Mouse (Mus musculus) hindbrain, embryonic 12.5 days (tissue): Measurements from ENCODE around the gene Plcb4. TPM values are rescaled to one million over a fixed set of nuclear protein-coding genes. Genes with fewer than 3 reads are reported as not detected.

ENCODE experiments used
- ATAC-seq: fragments of 200-750 bp; cut with Nextera tagmentation; 2 replicates; pipeline ENCODE4 v1.8.0; 2017; ENCODE audit warnings: moderate TSS enrichment; ENCODE audit not compliant: low FRiP score
- H3K27ac ChIP-seq: fragments of 300-500 bp; sonication (generic); 2 replicates; pipeline ENCODE4 v1.5.1; 2016; ENCODE audit warnings: mild to moderate bottlenecking
- H3K27me3 ChIP-seq: fragments of 300-500 bp; sonication (generic); 2 replicates; pipeline ENCODE4 v1.6.1; 2016; ENCODE audit warnings: mild to moderate bottlenecking
- H3K36me3 ChIP-seq: fragments of 300-500 bp; sonication (generic); 2 replicates; pipeline ENCODE4 v1.6.1; 2016; ENCODE audit warnings: mild to moderate bottlenecking
- H3K4me1 ChIP-seq: fragments of 300-500 bp; sonication (generic); 2 replicates; pipeline ENCODE4 v1.6.1; 2016
- H3K4me2 ChIP-seq: fragments of 300-500 bp; sonication (generic); replicated peaks from 2 replicates; pipeline ENCODE4 v1.6.1; 2016; ENCODE audit warnings: mild to moderate bottlenecking
- H3K4me3 ChIP-seq: fragments of 300-500 bp; sonication (generic); 2 replicates; pipeline ENCODE4 v1.5.1; 2016; ENCODE audit warnings: mild to moderate bottlenecking
- H3K9ac ChIP-seq: fragments of 300-500 bp; sonication (generic); 2 replicates; pipeline ENCODE4 v1.6.1; 2016; ENCODE audit warnings: mild to moderate bottlenecking, moderate library complexity
- H3K9me3 ChIP-seq: fragments of 300-500 bp; sonication (generic); replicated peaks from 2 replicates; pipeline ENCODE4 v1.6.1; 2016; ENCODE audit warnings: mild to moderate bottlenecking
- WGBS: fragments of 180-500 bp; shearing (Covaris S2); methylation state at CpG from one replicate; pipeline ENCODE4 v1.1.7; 2016; 5-methylcytosine and 5-hydroxymethylcytosine counted together
- polyA plus RNA-seq: library from polyadenylated mRNA; unstranded; fragments of >200 nt; fragmentation: Nextera tagmentation; extraction: Ambion mirVana; gene quantifications from 2 replicates; pipeline ENCODE4 v1.2.1, GENCODE M21; 2016

Plcb4 gene
- polyA plus RNA-seq, 1 experiment from 2014 or later, result 29.8 TPM

DNA sequence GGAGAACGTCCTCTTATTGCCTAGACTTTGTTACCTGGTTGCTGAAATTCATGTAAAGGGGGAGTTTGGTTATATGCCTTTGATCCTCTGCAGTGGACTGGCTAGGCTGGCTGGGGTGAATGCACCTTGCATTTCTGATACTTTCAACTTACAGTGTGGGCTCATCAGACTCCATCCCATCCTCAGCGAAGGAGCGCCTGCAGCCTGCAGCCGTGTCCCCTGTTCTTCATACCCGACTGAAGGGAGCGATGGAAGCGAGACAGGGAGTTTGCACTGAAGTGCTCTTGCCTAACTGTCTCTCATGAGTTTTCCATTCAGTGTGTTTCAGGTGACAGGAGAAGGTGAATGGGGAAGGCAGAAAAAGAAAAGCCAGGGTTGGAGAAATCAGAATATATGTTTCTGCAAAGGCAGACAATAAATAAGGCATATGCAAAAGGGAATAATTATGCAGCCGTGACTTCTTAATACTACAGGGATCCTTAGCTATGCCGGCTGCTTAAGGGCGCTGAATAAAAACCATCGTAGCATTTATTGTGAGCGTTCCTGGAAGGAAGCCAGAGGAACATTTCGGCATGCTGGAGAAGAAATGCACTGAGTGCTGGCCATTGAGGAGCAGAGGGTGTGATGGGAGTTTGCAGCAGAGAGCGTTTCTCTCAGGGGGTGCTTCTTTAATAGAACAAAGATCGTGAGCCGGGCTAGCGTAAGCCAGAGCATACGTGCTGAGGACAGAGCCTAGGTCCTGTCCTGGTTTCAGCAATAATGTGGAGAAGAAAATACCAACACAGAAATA, 338.7 kb downstream of the Plcb4 start:
- H3K4me3 ChIP-seq, result no peak overlapping the region
- peak overlapping the region; percentile 25 for H3K27ac ChIP-seq
- no peak overlapping the region for H3K9ac ChIP-seq
- H3K4me1 ChIP-seq, result peaks cover 3% of the 10 kb centered on the region; the same call in 1 of the 2 replicates
- H3K27me3 ChIP-seq, result no peaks in the 10 kb centered on the region
- ATAC-seq, result 0 out of 2 replicates have a peak, but pooled peaks have one; percentile 40
- H3K9me3 ChIP-seq, result no peaks in the 10 kb centered on the region
- no peaks in the 10 kb centered on the region for H3K36me3 ChIP-seq
- WGBS, result 72% methylated on average over 18 of the region's 18 CpGs
- H3K4me2 ChIP-seq, result no peak overlapping the region

GRCm38 (mm10) chr2:135998886-135999285, 340.1 kb downstream of the Plcb4 start:
- no peak overlapping the region for H3K9ac ChIP-seq
- no peak for ATAC-seq
- H3K4me1 ChIP-seq, result peaks cover 3% of the 10 kb centered on the region; the same call in 1 of the 2 replicates
- no peaks in the 10 kb centered on the region for H3K9me3 ChIP-seq
- no peak overlapping the region for H3K4me2 ChIP-seq
- H3K4me3 ChIP-seq, result no peak overlapping the region
- H3K27ac ChIP-seq, result peak overlapping the region; percentile 35; the same call in 1 of the 2 replicates
- WGBS, result 83% methylated on average over 7 of the region's 7 CpGs
- no peaks in the 10 kb centered on the region for H3K27me3 ChIP-seq
- H3K36me3 ChIP-seq, result no peaks in the 10 kb centered on the region

GRCm38 (mm10) chr2:135999361-135999760, 340.6 kb downstream of the Plcb4 start:
- 44% methylated on average over 1 of the region's 1 CpGs for WGBS
- H3K36me3 ChIP-seq, result no peaks in the 10 kb centered on the region
- no peak for ATAC-seq
- peaks cover 3% of the 10 kb centered on the region; the same call in 1 of the 2 replicates for H3K4me1 ChIP-seq
- H3K27ac ChIP-seq, result 0 out of 2 replicates have a peak overlapping the region, but pooled peaks have one; percentile 23
- no peaks in the 10 kb centered on the region for H3K27me3 ChIP-seq
- no peak overlapping the region for H3K4me3 ChIP-seq
- H3K9ac ChIP-seq, result no peak overlapping the region
- no peaks in the 10 kb centered on the region for H3K9me3 ChIP-seq
- no peak overlapping the region for H3K4me2 ChIP-seq

GRCm38 (mm10) chr2:136000933-136001332, 342.1 kb downstream of the Plcb4 start:
- no peak overlapping the region for H3K4me2 ChIP-seq

DNA sequence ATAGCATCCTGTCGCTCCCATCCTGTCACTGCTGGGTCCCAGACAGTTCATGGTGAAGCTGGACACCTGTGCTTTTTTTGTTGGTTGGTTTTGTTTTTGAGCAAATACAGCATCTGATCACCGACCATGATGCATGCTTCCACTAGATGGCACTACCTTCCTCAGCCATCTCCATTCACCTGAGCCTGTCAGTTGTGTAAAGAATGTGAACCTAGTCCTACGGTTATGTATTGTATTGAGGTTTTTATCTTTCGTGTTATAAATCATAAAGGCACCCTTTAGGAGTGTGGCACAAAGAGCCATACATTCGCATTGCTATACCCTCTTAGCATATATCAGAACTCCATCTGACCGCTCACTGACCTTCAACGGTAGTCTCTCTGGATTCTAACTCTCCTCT, 343.3 kb downstream of the Plcb4 start:
- 56% methylated on average over 7 of the region's 7 CpGs for WGBS
- ATAC-seq, result peak; percentile 51
- H3K4me1 ChIP-seq, result peaks cover 3% of the 10 kb centered on the region; the same call in 1 of the 2 replicates
- no peak overlapping the region for H3K4me2 ChIP-seq
- H3K27me3 ChIP-seq, result no peaks in the 10 kb centered on the region
- H3K9me3 ChIP-seq, result no peaks in the 10 kb centered on the region
- no peak overlapping the region for H3K27ac ChIP-seq
- H3K9ac ChIP-seq, result no peak overlapping the region
- no peak overlapping the region for H3K4me3 ChIP-seq
- H3K36me3 ChIP-seq, result no peaks in the 10 kb centered on the region

More at GRCm38 (mm10) chr2:136000933-136001332, 342.1 kb downstream of the Plcb4 start:
- H3K9me3 ChIP-seq, result no peaks in the 10 kb centered on the region
- peaks cover 3% of the 10 kb centered on the region; the same call in 1 of the 2 replicates for H3K4me1 ChIP-seq
- no peak overlapping the region for H3K27ac ChIP-seq
- H3K27me3 ChIP-seq, result no peaks in the 10 kb centered on the region
- ATAC-seq, result no peak
- WGBS, result 79% methylated on average over 5 of the region's 5 CpGs
- no peaks in the 10 kb centered on the region for H3K36me3 ChIP-seq
- no peak overlapping the region for H3K9ac ChIP-seq
- H3K4me3 ChIP-seq, result no peak overlapping the region

- H3K27me3 ChIP-seq, result no peaks in the 10 kb centered on the region
- no peaks in the 10 kb centered on the region for H3K4me1 ChIP-seq
- 73% methylated on average over 1 of the region's 1 CpGs for WGBS
- no peaks in the 10 kb centered on the region for H3K36me3 ChIP-seq
- H3K9me3 ChIP-seq, result no peaks in the 10 kb centered on the region
- H3K27ac ChIP-seq, result no peak overlapping the region
- no peak overlapping the region for H3K4me3 ChIP-seq
- no peak for ATAC-seq
- no peak overlapping the region for H3K4me2 ChIP-seq
- H3K9ac ChIP-seq, result no peak overlapping the region
Observed at GRCm38 (mm10) chr2:136003836-136004235, 345.0 kb downstream of the Plcb4 start.

DNA sequence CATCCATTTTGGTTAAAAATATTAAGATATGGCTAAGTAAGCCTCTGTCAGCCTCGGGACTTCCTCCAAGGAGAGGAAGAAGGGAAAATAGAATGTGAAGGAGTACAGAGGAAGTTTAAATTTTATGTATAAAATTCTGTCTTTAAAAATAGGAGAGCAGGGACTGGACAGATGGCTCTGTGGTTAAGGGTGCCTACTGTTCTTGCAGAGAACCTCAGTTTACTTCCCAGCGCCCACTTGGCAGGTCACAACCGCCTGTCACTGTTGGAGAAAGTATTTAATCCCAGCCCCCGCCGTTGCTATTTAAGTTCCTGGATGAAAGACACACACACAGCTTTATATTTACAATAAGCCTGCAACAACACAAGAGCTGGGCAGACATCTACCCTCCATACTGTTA, 347.5 kb downstream of the Plcb4 start:
- H3K9ac ChIP-seq, result no peak overlapping the region
- no peaks in the 10 kb centered on the region for H3K36me3 ChIP-seq
- H3K4me1 ChIP-seq, result no peaks in the 10 kb centered on the region
- WGBS, result 93% methylated on average over 5 of the region's 5 CpGs
- ATAC-seq, result no peak
- H3K27me3 ChIP-seq, result no peaks in the 10 kb centered on the region
- H3K4me2 ChIP-seq, result no peak overlapping the region
- no peaks in the 10 kb centered on the region for H3K9me3 ChIP-seq
- H3K4me3 ChIP-seq, result no peak overlapping the region
- no peak overlapping the region for H3K27ac ChIP-seq

GRCm38 (mm10) chr2:136012759-136013158, 353.9 kb downstream of the Plcb4 start:
- no peak overlapping the region for H3K4me3 ChIP-seq
- H3K4me2 ChIP-seq, result no peak overlapping the region
- H3K9ac ChIP-seq, result no peak overlapping the region
- H3K27ac ChIP-seq, result no peak overlapping the region
- no peaks in the 10 kb centered on the region for H3K9me3 ChIP-seq
- no peaks in the 10 kb centered on the region for H3K4me1 ChIP-seq
- 86% methylated on average over 9 of the region's 9 CpGs for WGBS
- no peaks in the 10 kb centered on the region for H3K36me3 ChIP-seq
- no peaks in the 10 kb centered on the region for H3K27me3 ChIP-seq
- ATAC-seq, result no peak

DNA sequence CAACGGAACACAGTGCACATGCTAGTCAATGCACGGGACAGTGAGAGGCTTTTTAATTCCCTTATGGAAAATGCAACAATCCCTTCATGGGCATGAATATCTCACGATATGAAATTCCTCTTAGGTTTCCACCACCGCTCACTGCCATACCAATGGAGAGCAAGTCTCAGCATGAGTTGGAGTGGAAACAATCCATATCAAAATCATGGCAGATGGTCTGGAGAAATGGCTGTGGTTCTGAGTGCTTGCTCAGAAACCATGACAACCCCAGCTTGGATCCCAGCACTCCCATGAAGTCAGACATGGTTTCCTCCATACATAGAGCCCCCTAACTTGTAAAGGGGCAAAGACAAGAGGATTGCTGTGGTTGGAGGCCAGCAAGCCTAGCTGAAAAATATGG, 389.7 kb downstream of the Plcb4 start:
- ATAC-seq, result no peak
- H3K9ac ChIP-seq, result no peak overlapping the region
- peaks cover 18% of the 10 kb centered on the region for H3K4me1 ChIP-seq
- H3K27me3 ChIP-seq, result no peaks in the 10 kb centered on the region
- H3K4me3 ChIP-seq, result no peak overlapping the region
- H3K4me2 ChIP-seq, result no peak overlapping the region
- no peak overlapping the region for H3K27ac ChIP-seq
- no peaks in the 10 kb centered on the region for H3K36me3 ChIP-seq
- H3K9me3 ChIP-seq, result no peaks in the 10 kb centered on the region
- WGBS, result 83% methylated on average over 4 of the region's 4 CpGs

DNA sequence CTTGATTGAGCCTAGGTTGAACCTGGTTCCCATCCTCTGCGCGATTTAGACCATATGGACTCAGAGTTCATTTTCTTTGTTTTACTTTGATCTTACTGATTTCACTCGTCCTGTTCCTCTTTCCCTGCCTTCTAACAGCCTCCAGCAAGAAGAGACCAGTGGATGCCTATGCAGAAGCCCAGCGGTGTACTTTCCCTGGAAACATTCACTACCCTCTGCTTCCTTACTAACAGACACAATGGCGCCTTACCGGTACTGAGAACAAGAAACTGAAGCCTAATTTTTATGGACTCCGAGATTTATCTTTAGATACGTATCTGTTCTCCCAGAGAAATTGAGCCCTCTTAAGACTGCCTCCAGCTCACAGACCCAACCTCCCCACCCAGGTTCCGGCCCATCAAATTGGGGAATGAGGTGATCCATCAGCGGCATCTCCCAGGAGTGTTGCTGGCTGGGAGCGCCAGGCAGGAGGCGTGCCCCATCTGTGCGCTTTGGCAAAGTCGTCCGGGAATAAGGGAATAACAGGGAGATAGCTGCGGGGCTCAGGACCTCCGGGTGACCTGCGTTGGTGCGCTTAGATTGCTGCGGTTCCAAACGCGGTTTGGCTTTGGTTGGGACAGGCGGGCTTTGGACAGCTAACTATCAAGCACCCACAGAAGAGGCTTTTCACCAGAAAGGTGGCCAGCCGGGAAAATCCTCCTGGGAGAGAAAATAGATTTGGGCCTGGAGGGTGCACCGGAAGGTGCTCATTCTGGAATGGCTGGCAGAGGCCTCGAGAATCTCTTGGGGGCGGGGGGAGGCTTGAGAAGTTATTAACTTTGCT, 392.2 kb downstream of the Plcb4 start:
- H3K27me3 ChIP-seq, result no peaks in the 10 kb centered on the region
- peak overlapping the region; percentile 91 for H3K27ac ChIP-seq
- H3K4me3 ChIP-seq, result peak overlapping the region; percentile 25
- H3K36me3 ChIP-seq, result no peaks in the 10 kb centered on the region
- H3K9me3 ChIP-seq, result no peaks in the 10 kb centered on the region
- WGBS, result 14% methylated on average over 27 of the region's 27 CpGs
- peak overlapping the region; percentile 44 for H3K9ac ChIP-seq
- ATAC-seq, result peak; percentile 82
- H3K4me2 ChIP-seq, result peak overlapping the region; percentile 55
- peaks cover 18% of the 10 kb centered on the region for H3K4me1 ChIP-seq

GRCm38 (mm10) chr2:136051688-136052289, 393.0 kb downstream of the Plcb4 start, which contains the start of gene Lamp5:
TSS of gene Lamp5 (plus strand) at chr2:136052239.
- peak within 1 kb of the TSS; percentile 44 for H3K9ac ChIP-seq
- no peaks in the 10 kb centered on the region for H3K9me3 ChIP-seq
- 0% methylated on average over 8 of the region's 8 CpGs for WGBS
- ATAC-seq, result peak; percentile 83
- peak within 1 kb of the TSS; percentile 25 for H3K4me3 ChIP-seq
- no peaks in the 10 kb centered on the region for H3K36me3 ChIP-seq
- H3K27ac ChIP-seq, result peak within 1 kb of the TSS; percentile 91
- H3K27me3 ChIP-seq, result no peaks in the 10 kb centered on the region
- peak within 1 kb of the TSS; percentile 55 for H3K4me2 ChIP-seq
- H3K4me1 ChIP-seq, result peaks cover 18% of the 10 kb centered on the region

GRCm38 (mm10) chr2:136057861-136058331, 399.1 kb downstream of the Plcb4 start:
- H3K27me3 ChIP-seq, result peaks cover 32% of the 10 kb centered on the region
- H3K4me1 ChIP-seq, result peaks cover 15% of the 10 kb centered on the region
- no peaks in the 10 kb centered on the region for H3K36me3 ChIP-seq
- peak overlapping the region; percentile 90 for H3K27ac ChIP-seq
- peak overlapping the region; percentile 69 for H3K4me2 ChIP-seq
- no peaks in the 10 kb centered on the region for H3K9me3 ChIP-seq
- H3K4me3 ChIP-seq, result peak overlapping the region; percentile 44
- WGBS, result 4% methylated on average over 19 of the region's 19 CpGs
- peak overlapping the region; percentile 77 for H3K9ac ChIP-seq
- peak; percentile 59 for ATAC-seq
